Comparison of ENCODE assay signal across 14 mouse cellular contexts in genomic region chr9:69769091-69769948, GRCm38 (mm10). TPM values are rescaled to one million over a fixed set of nuclear protein-coding genes. Genes with fewer than 3 reads are reported as not detected.
A peak's percentile ranks its signal among the peaks of the same experiment; 100 is the strongest.
DNase-seq lines count a peak whose midpoint lies in the region; ATAC-seq lines count a peak whose summit lies in the region.
"Had no signal": no experiment of that assay in that cellular context is flagged by ENCODE, and none has a peak within 500 bp of the region (broad histone marks: within the 10 kb centered on the region; RNA-seq: fewer than 3 reads in every experiment).

No protein-coding gene starts in this region.

- no peak for DNase-seq in kidney, postnatal 14 days
- DNase-seq in midbrain, embryonic 11.5 days (ENCODE audit: low spot score, missing footprints), result peak; percentile 97
- DNase-seq in retina, postnatal 1 day, result peak; percentile 47
- DNase-seq in spleen, postnatal 4 days (ENCODE audit: low spot score in 2 of 2), result no peak
- no peak for DNase-seq in ovary, postnatal 36 days (ENCODE audit: low spot score)

- H3K27ac ChIP-seq in kidney, embryonic 15.5 days, result no peak overlapping the region
- no peak overlapping the region for H3K27ac ChIP-seq in forebrain, embryonic 15.5 days (replicated peaks)
- H3K27ac ChIP-seq in midbrain, embryonic 11.5 days (ENCODE audit: low read depth, low read length), result no peak overlapping the region
- H3K27ac ChIP-seq: layer of hippocampus, adult 2 months; limb, embryonic 13.5 days; lung, embryonic 15.5 days had no signal

- H3K27me3 ChIP-seq in kidney, embryonic 15.5 days, result peaks cover 99% of the 10 kb centered on the region
- H3K27me3 ChIP-seq in forebrain, embryonic 15.5 days, result peaks cover 97% of the 10 kb centered on the region
- peaks cover 49% of the 10 kb centered on the region for H3K27me3 ChIP-seq in midbrain, embryonic 11.5 days (ENCODE audit: control insufficient read depth, insufficient read depth, low read length)

- WGBS in kidney, embryonic 15.5 days, result 1% methylated on average over 36 of the region's 36 CpGs
- under 1% methylated on average over 36 of the region's 36 CpGs for WGBS in forebrain, embryonic 15.5 days
- WGBS in midbrain, embryonic 11.5 days, result under 1% methylated on average over 36 of the region's 36 CpGs

- H3K9ac ChIP-seq in kidney, embryonic 15.5 days, result no peak overlapping the region
- no peak overlapping the region for H3K9ac ChIP-seq in forebrain, embryonic 15.5 days (replicated peaks)
- H3K9ac ChIP-seq in midbrain, embryonic 11.5 days (ENCODE audit: low read length), result peak overlapping the region; percentile 31; the same call in 1 of the 2 replicates
- H3K9ac ChIP-seq: limb, embryonic 13.5 days; lung, embryonic 15.5 days had no signal

- no peaks in the 10 kb centered on the region for H3K36me3 ChIP-seq in kidney, embryonic 15.5 days
- no peaks in the 10 kb centered on the region for H3K36me3 ChIP-seq in forebrain, embryonic 15.5 days
- no peaks in the 10 kb centered on the region for H3K36me3 ChIP-seq in midbrain, embryonic 11.5 days (ENCODE audit: control insufficient read depth, insufficient read depth, low read length)
- H3K36me3 ChIP-seq: limb, embryonic 13.5 days; lung, embryonic 15.5 days had no signal

- no peak for ATAC-seq in kidney, embryonic 15.5 days (replicated peaks; ENCODE audit: low FRiP score)
- ATAC-seq in forebrain, embryonic 15.5 days (replicated peaks), result peak; percentile 69
- no peak for ATAC-seq in midbrain, embryonic 11.5 days (ENCODE audit: low FRiP score)
- ATAC-seq in megakaryocyte-erythroid progenitor cell, adult 5-6 weeks (replicated peaks; ENCODE audit: low FRiP score, low TSS enrichment, poor library complexity, severe bottlenecking), result no peak
- ATAC-seq: intestine, postnatal 0 days had no signal

- H3K4me2 ChIP-seq in kidney, embryonic 15.5 days, result no peak overlapping the region
- no peak overlapping the region for H3K4me2 ChIP-seq in forebrain, embryonic 15.5 days (replicated peaks)
- H3K4me2 ChIP-seq in midbrain, embryonic 11.5 days, result peak overlapping the region; percentile 88
- H3K4me2 ChIP-seq: heart, embryonic 11.5 days; limb, embryonic 13.5 days; lung, embryonic 15.5 days had no signal

- H3K9me3 ChIP-seq in kidney, embryonic 15.5 days (replicated peaks), result no peaks in the 10 kb centered on the region
- H3K9me3 ChIP-seq in forebrain, embryonic 15.5 days, result no peaks in the 10 kb centered on the region
- no peaks in the 10 kb centered on the region for H3K9me3 ChIP-seq in midbrain, embryonic 11.5 days (ENCODE audit: control insufficient read depth, low read length)
- H3K9me3 ChIP-seq: limb, embryonic 13.5 days; lung, embryonic 15.5 days had no signal

- 0 out of 2 replicates have a peak overlapping the region, but pooled peaks have one; percentile 10 for H3K4me3 ChIP-seq in kidney, embryonic 15.5 days (replicated peaks)
- H3K4me3 ChIP-seq in forebrain, embryonic 15.5 days, result no peak overlapping the region
- peak overlapping the region; percentile 25 for H3K4me3 ChIP-seq in midbrain, embryonic 11.5 days (ENCODE audit: low read depth, low read length)
- H3K4me3 ChIP-seq: layer of hippocampus, adult 2 months; limb, embryonic 13.5 days; lung, embryonic 15.5 days had no signal

- H3K4me1 ChIP-seq in kidney, embryonic 15.5 days, result peaks cover 14% of the 10 kb centered on the region
- H3K4me1 ChIP-seq in forebrain, embryonic 15.5 days, result peaks cover 18% of the 10 kb centered on the region
- peaks cover 54% of the 10 kb centered on the region for H3K4me1 ChIP-seq in midbrain, embryonic 11.5 days (ENCODE audit: control insufficient read depth, insufficient read depth, low read length)
- H3K4me1 ChIP-seq: limb, embryonic 13.5 days; lung, embryonic 15.5 days had no signal

RNA-seq across cellular contexts. Expression of gene Foxb1, which starts 8.6 kb away (rescaled TPM):
- 0.09 and 0.13 TPM in 2 replicates for polyA plus RNA-seq in kidney, embryonic 15.5 days (2015; fragmentation: Nextera tagmentation; extraction: Ambion mirVana)
- 0.98 and 1.0 TPM in 2 replicates for polyA plus RNA-seq in forebrain, embryonic 15.5 days (2015; fragmentation: Nextera tagmentation; extraction: Ambion mirVana)
- 6.1 and 6.5 TPM in 2 replicates for polyA plus RNA-seq in midbrain, embryonic 11.5 days (2014; fragmentation: Nextera tagmentation; extraction: Ambion mirVana)
- total RNA-seq in megakaryocyte-erythroid progenitor cell, adult 5-6 weeks (2014; fragmentation: Nextera tagmentation), result not detected in 2 replicates
- not detected in 2 replicates for total RNA-seq in megakaryocyte-erythroid progenitor cell, adult 5-6 weeks (2017)
- total RNA-seq: layer of hippocampus, adult 2 months had no signal
- polyA plus RNA-seq: heart, embryonic 11.5 days; intestine, postnatal 0 days; lung, embryonic 15.5 days; testis, adult 2 months had no signal

Comparison
In these comparisons a context has a peak if more than half of its experiments do, and no peak if none do; other contexts are left out.
1. DNase-seq: peak in midbrain, embryonic 11.5 days (single experiment) and retina, postnatal 1 day (single experiment); none in kidney, postnatal 14 days (single experiment), spleen, postnatal 4 days (0 of 2) and ovary, postnatal 36 days (single experiment).